ENCODE assay signal across 10 mouse cellular contexts in genomic region chr2:41186802-41187201, GRCm38 (mm10).
A peak's percentile ranks its signal among the peaks of the same experiment; 100 is the strongest.
DNase-seq lines count a peak whose midpoint lies in the region; ATAC-seq and TF ChIP-seq lines count a peak whose summit lies in the region.
"Had no signal": no experiment of that assay in that cellular context is flagged by ENCODE, and none has a peak within 500 bp of the region (broad histone marks: within the 10 kb centered on the region; RNA-seq: fewer than 3 reads in every experiment).

No protein-coding gene starts in this region.

- no peaks in the 10 kb centered on the region for H3K27me3 ChIP-seq in hindbrain, embryonic 11.5 days (ENCODE audit: control insufficient read depth, insufficient read depth, low read length)
- no peaks in the 10 kb centered on the region for H3K27me3 ChIP-seq in hindbrain, embryonic 12.5 days
- no peaks in the 10 kb centered on the region for H3K27me3 ChIP-seq in lung, embryonic 14.5 days (ENCODE audit: insufficient read depth, low read length)
- no peaks in the 10 kb centered on the region for H3K27me3 ChIP-seq in lung, postnatal 0 days (replicated peaks; ENCODE audit: insufficient read depth, low read length)
- H3K27me3 ChIP-seq: limb, embryonic 13.5 days had no signal

- no peak overlapping the region for H3K27ac ChIP-seq in hindbrain, embryonic 11.5 days (ENCODE audit: low read depth, low read length)
- H3K27ac ChIP-seq in hindbrain, embryonic 12.5 days: no peak overlapping the region
- no peak overlapping the region for H3K27ac ChIP-seq in lung, embryonic 14.5 days (ENCODE audit: low read depth)
- H3K27ac ChIP-seq in lung, postnatal 0 days (ENCODE audit: low read length): no peak overlapping the region
- H3K27ac ChIP-seq: limb, embryonic 13.5 days had no signal

- no peak for TF ChIP-seq EP300 in lung, postnatal 0 days (IDR thresholded peaks at IDR 0.05)

- DNase-seq in hindbrain, embryonic 11.5 days (ENCODE audit: low spot score): peak; percentile 18
- peak; percentile 30 for DNase-seq in lung, embryonic 14.5 days
- no peak for DNase-seq in lung, postnatal 0 days (ENCODE audit: low spot score)
- DNase-seq in NIH3T3 (ENCODE audit: low read depth): peak; percentile 8
- no peak for DNase-seq in adrenal gland, adult 18-20 months (ENCODE audit: low spot score in 2 of 2)
- DNase-seq: lung, postnatal 36 days had no signal

- peak; percentile 19; the same call in 1 of the 2 replicates for TF ChIP-seq CTCF in lung, embryonic 14.5 days (IDR thresholded peaks at IDR 0.05; ENCODE audit: low read depth)
- TF ChIP-seq CTCF in lung, postnatal 0 days (IDR thresholded peaks at IDR 0.05): no peak

- H3K36me3 ChIP-seq in hindbrain, embryonic 11.5 days (ENCODE audit: control insufficient read depth, insufficient read depth, low read length): no peaks in the 10 kb centered on the region
- no peaks in the 10 kb centered on the region for H3K36me3 ChIP-seq in hindbrain, embryonic 12.5 days
- H3K36me3 ChIP-seq in lung, embryonic 14.5 days (ENCODE audit: insufficient read depth): no peaks in the 10 kb centered on the region
- no peaks in the 10 kb centered on the region for H3K36me3 ChIP-seq in lung, postnatal 0 days (ENCODE audit: insufficient read depth, low read length)
- H3K36me3 ChIP-seq: limb, embryonic 13.5 days had no signal

- no peaks in the 10 kb centered on the region for H3K4me1 ChIP-seq in hindbrain, embryonic 11.5 days (replicated peaks; ENCODE audit: control insufficient read depth, insufficient read depth, low read length)
- no peaks in the 10 kb centered on the region for H3K4me1 ChIP-seq in hindbrain, embryonic 12.5 days
- no peaks in the 10 kb centered on the region for H3K4me1 ChIP-seq in lung, embryonic 14.5 days (ENCODE audit: insufficient read depth)
- no peaks in the 10 kb centered on the region for H3K4me1 ChIP-seq in lung, postnatal 0 days (ENCODE audit: insufficient read depth, low read depth, low read length)
- H3K4me1 ChIP-seq: limb, embryonic 13.5 days had no signal

- WGBS in hindbrain, embryonic 11.5 days: 34% methylated on average over 3 of the region's 3 CpGs
- 30% methylated on average over 3 of the region's 3 CpGs for WGBS in hindbrain, embryonic 12.5 days
- WGBS in lung, embryonic 14.5 days: 38% methylated on average over 3 of the region's 3 CpGs
- whole genome bisulfite sequencing in lung, postnatal 0 days: 38% methylated on average over 3 of the region's 3 CpGs

- no peak overlapping the region for H3K4me3 ChIP-seq in hindbrain, embryonic 11.5 days (ENCODE audit: low read depth, low read length)
- no peak overlapping the region for H3K4me3 ChIP-seq in hindbrain, embryonic 12.5 days
- H3K4me3 ChIP-seq in lung, embryonic 14.5 days (ENCODE audit: low read depth, low read length): no peak overlapping the region
- H3K4me3 ChIP-seq in lung, postnatal 0 days (ENCODE audit: low read depth, low read length): no peak overlapping the region
- H3K4me3 ChIP-seq: limb, embryonic 13.5 days had no signal

- no peak for ATAC-seq in hindbrain, embryonic 11.5 days (ENCODE audit: low FRiP score)
- ATAC-seq in hindbrain, embryonic 12.5 days (ENCODE audit: low FRiP score): no peak
- no peak for ATAC-seq in lung, embryonic 14.5 days (ENCODE audit: insufficient read depth)
- ATAC-seq in lung, postnatal 0 days: no peak
- peak; percentile 48 for ATAC-seq in megakaryocyte progenitor cell, adult 5-6 weeks (replicated peaks; ENCODE audit: poor library complexity)
- ATAC-seq: forebrain, embryonic 16.5 days had no signal

- no peak overlapping the region for H3K9ac ChIP-seq in hindbrain, embryonic 11.5 days (ENCODE audit: low read depth, low read length)
- no peak overlapping the region for H3K9ac ChIP-seq in hindbrain, embryonic 12.5 days
- no peak overlapping the region for H3K9ac ChIP-seq in lung, embryonic 14.5 days
- no peak overlapping the region for H3K9ac ChIP-seq in lung, postnatal 0 days (replicated peaks; ENCODE audit: low read depth)
- H3K9ac ChIP-seq: limb, embryonic 13.5 days had no signal

- H3K9me3 ChIP-seq in hindbrain, embryonic 11.5 days (ENCODE audit: control insufficient read depth, low read length): no peaks in the 10 kb centered on the region
- no peaks in the 10 kb centered on the region for H3K9me3 ChIP-seq in hindbrain, embryonic 12.5 days (replicated peaks)
- H3K9me3 ChIP-seq in lung, embryonic 14.5 days (ENCODE audit: low read depth, low read length): no peaks in the 10 kb centered on the region
- H3K9me3 ChIP-seq in lung, postnatal 0 days (ENCODE audit: low read length): no peaks in the 10 kb centered on the region
- H3K9me3 ChIP-seq: limb, embryonic 13.5 days had no signal

- H3K4me2 ChIP-seq in hindbrain, embryonic 11.5 days (replicated peaks; ENCODE audit: low read depth, low read length): no peak overlapping the region
- H3K4me2 ChIP-seq in hindbrain, embryonic 12.5 days (replicated peaks): no peak overlapping the region
- no peak overlapping the region for H3K4me2 ChIP-seq in lung, embryonic 14.5 days
- H3K4me2 ChIP-seq in lung, postnatal 0 days (replicated peaks; ENCODE audit: low read depth, low read length): no peak overlapping the region
- H3K4me2 ChIP-seq: limb, embryonic 13.5 days had no signal

Comparison
In these comparisons a context has a peak if more than half of its experiments do, and no peak if none do; other contexts are left out.
1. DNase-seq: peak in hindbrain, embryonic 11.5 days (single experiment), lung, embryonic 14.5 days (single experiment) and NIH3T3 (single experiment); none in lung, postnatal 0 days (single experiment) and adrenal gland, adult 18-20 months (0 of 2).